Mouse (Mus musculus): ENCODE measurements at regions not wholly inside any gene's neighbourhood (a gene's known extent, or its start where the extent isn't known, plus 50 kb on each side); places are given as distances from the start of the nearest gene placed in this dataset.

- 65% methylated on average over 1 of the region's 1 CpGs for WGBS
These were observed 156.6 kb downstream of the Nuf2 start for GRCm38 (mm10) chr1:169374686-169375085.

DNA sequence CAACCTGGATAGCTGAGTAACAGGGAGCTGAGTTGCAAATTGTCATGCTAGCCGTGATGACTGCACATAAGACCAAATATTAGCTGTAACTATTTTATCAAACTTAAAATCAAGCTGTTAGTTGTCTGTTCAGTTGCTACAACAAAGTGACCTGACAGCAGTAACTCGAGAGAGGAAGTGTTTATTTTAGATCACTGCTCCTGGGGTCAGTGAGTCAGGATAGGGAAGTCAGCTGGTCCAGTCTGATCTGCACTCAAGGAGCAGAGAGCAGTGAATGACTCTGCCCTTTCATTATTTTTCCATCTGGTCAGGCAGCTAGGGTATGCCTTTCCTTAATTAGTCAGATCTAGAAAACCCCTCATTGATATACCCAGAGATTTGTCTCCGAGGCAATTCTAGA lies 162.5 kb downstream of the Nuf2 start:
- WGBS, result 34% methylated on average over 3 of the region's 3 CpGs
- no peaks in the 10 kb centered on the region for H3K9me3 ChIP-seq (replicated peaks)
- no peaks in the 10 kb centered on the region for H3K4me1 ChIP-seq
- H3K27me3 ChIP-seq, result no peaks in the 10 kb centered on the region
- no peak for ATAC-seq (ENCODE audit: insufficient number of reproducible peaks, low FRiP score, low TSS enrichment, low read depth)
- no peaks in the 10 kb centered on the region for H3K36me3 ChIP-seq
- H3K27ac ChIP-seq (replicated peaks), result no peak overlapping the region
- H3K9ac ChIP-seq, result no peak overlapping the region
- no peak overlapping the region for H3K4me3 ChIP-seq (replicated peaks)
- no peak overlapping the region for H3K4me2 ChIP-seq (replicated peaks)

More at GRCm38 (mm10) chr1:169374686-169375085, 156.6 kb downstream of the Nuf2 start:
- no peaks in the 10 kb centered on the region for H3K9me3 ChIP-seq (replicated peaks)
- no peak overlapping the region for H3K27ac ChIP-seq (replicated peaks)
- H3K4me3 ChIP-seq (replicated peaks), result no peak overlapping the region
- H3K36me3 ChIP-seq, result no peaks in the 10 kb centered on the region
- H3K9ac ChIP-seq, result no peak overlapping the region
- H3K4me1 ChIP-seq, result no peaks in the 10 kb centered on the region
- H3K4me2 ChIP-seq (replicated peaks), result no peak overlapping the region
- ATAC-seq (ENCODE audit: insufficient number of reproducible peaks, low FRiP score, low TSS enrichment, low read depth), result no peak
- no peaks in the 10 kb centered on the region for H3K27me3 ChIP-seq

- Histone ChIP-seq H3K36me3 (no peaks in the 10 kb centered on the region), H3K27me3 (no peaks in the 10 kb centered on the region), H3K4me3 (replicated peaks) (no peak overlapping the region), H3K27ac (replicated peaks) (no peak overlapping the region), H3K4me1 (no peaks in the 10 kb centered on the region), H3K4me2 (replicated peaks) (no peak overlapping the region), H3K9ac (no peak overlapping the region), H3K9me3 (replicated peaks) (no peaks in the 10 kb centered on the region)
- 68% methylated on average over 10 of the region's 10 CpGs for WGBS
- no peak for ATAC-seq (ENCODE audit: insufficient number of reproducible peaks, low FRiP score, low TSS enrichment, low read depth)
These were observed 163.3 kb downstream of the Nuf2 start for GRCm38 (mm10) chr1:169367772-169368501.

DNA sequence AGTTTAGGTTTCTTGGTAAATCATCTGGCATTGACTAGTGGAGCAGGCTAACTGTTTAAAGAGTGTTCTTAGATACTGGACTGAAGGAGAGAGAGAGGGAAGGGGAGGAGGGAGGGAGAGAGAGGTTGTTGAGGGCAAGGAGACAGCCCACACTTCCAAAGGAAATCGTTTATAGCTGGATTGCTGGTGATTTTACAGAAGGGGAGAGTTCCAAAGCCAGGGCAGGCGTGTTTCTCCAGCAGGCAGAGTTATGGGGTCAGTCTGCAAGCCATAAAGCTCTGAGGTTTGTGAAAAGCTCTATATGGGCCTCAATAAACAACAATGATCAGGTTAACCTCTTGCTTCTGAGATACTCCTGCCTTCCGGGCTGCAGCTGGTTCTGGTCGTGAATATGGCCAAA lies 163.9 kb downstream of the Nuf2 start:
- no peak overlapping the region for H3K4me3 ChIP-seq (replicated peaks)
- no peaks in the 10 kb centered on the region for H3K27me3 ChIP-seq
- no peak overlapping the region for H3K4me2 ChIP-seq (replicated peaks)
- no peaks in the 10 kb centered on the region for H3K9me3 ChIP-seq (replicated peaks)
- 50% methylated on average over 4 of the region's 4 CpGs for WGBS
- no peaks in the 10 kb centered on the region for H3K36me3 ChIP-seq
- no peak overlapping the region for H3K9ac ChIP-seq
- ATAC-seq (ENCODE audit: insufficient number of reproducible peaks, low FRiP score, low TSS enrichment, low read depth), result no peak
- no peaks in the 10 kb centered on the region for H3K4me1 ChIP-seq
- no peak overlapping the region for H3K27ac ChIP-seq (replicated peaks)

GRCm38 (mm10) chr1:169362564-169362963 lies 168.7 kb downstream of the Nuf2 start:
- ATAC-seq (ENCODE audit: insufficient number of reproducible peaks, low FRiP score, low TSS enrichment, low read depth), result no peak
- Histone ChIP-seq H3K27me3 (no peaks in the 10 kb centered on the region), H3K4me1 (0 out of 2 replicates have a peak, but pooled peaks cover 3% of the 10 kb centered on the region), H3K9ac (no peak overlapping the region), H3K27ac (replicated peaks) (no peak overlapping the region), H3K36me3 (no peaks in the 10 kb centered on the region), H3K4me3 (replicated peaks) (no peak overlapping the region), H3K9me3 (replicated peaks) (no peaks in the 10 kb centered on the region), H3K4me2 (replicated peaks) (no peak overlapping the region)
- 58% methylated on average over 4 of the region's 4 CpGs for WGBS

- no peak overlapping the region for H3K9ac ChIP-seq
- H3K27me3 ChIP-seq, result no peaks in the 10 kb centered on the region
- H3K4me2 ChIP-seq (replicated peaks), result no peak overlapping the region
- H3K36me3 ChIP-seq, result no peaks in the 10 kb centered on the region
- no peaks in the 10 kb centered on the region for H3K9me3 ChIP-seq (replicated peaks)
- 47% methylated on average over 6 of the region's 6 CpGs for WGBS
- H3K4me1 ChIP-seq, result 0 out of 2 replicates have a peak, but pooled peaks cover 4% of the 10 kb centered on the region
- no peak overlapping the region for H3K27ac ChIP-seq (replicated peaks)
- ATAC-seq (ENCODE audit: insufficient number of reproducible peaks, low FRiP score, low TSS enrichment, low read depth), result no peak; the same call in 1 of the 2 replicates
- no peak overlapping the region for H3K4me3 ChIP-seq (replicated peaks)
These were observed 173.5 kb downstream of the Nuf2 start for GRCm38 (mm10) chr1:169357652-169358241.

DNA sequence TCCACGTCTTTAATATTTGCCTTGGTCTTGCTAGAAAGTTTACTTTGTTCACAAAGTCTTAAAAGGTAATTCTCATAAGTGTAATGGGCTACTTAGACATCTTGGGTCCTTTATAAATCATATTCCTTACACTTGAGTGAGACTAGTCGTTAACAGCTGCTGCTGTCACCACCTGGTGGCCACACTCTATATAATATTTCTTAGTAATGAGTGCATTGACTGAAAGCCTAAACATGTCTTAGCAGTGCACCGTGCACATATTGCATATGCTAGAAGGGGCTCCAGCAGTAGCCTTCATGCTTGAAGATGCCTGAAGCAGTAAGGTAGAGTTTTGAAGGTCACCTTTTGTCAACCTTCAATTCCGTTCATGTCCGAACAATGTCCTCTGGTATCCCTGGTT lies 177.2 kb downstream of the Nuf2 start:
- H3K9me3 ChIP-seq (replicated peaks), result no peaks in the 10 kb centered on the region
- no peak overlapping the region for H3K27ac ChIP-seq (replicated peaks)
- no peak overlapping the region for H3K4me3 ChIP-seq (replicated peaks)
- no peak overlapping the region for H3K4me2 ChIP-seq (replicated peaks)
- H3K9ac ChIP-seq, result no peak overlapping the region
- H3K4me1 ChIP-seq, result 0 out of 2 replicates have a peak, but pooled peaks cover 4% of the 10 kb centered on the region
- 68% methylated on average over 5 of the region's 5 CpGs for WGBS
- no peaks in the 10 kb centered on the region for H3K36me3 ChIP-seq
- H3K27me3 ChIP-seq, result no peaks in the 10 kb centered on the region
- ATAC-seq (ENCODE audit: insufficient number of reproducible peaks, low FRiP score, low TSS enrichment, low read depth), result no peak

- Histone ChIP-seq H3K4me1 (no peaks in the 10 kb centered on the region), H3K9ac (no peak overlapping the region), H3K27ac (replicated peaks) (no peak overlapping the region), H3K9me3 (replicated peaks) (no peaks in the 10 kb centered on the region), H3K4me3 (replicated peaks) (no peak overlapping the region), H3K4me2 (replicated peaks) (no peak overlapping the region), H3K27me3 (no peaks in the 10 kb centered on the region), H3K36me3 (no peaks in the 10 kb centered on the region)
- 37% methylated on average over 2 of the region's 2 CpGs for WGBS
- no peak for ATAC-seq (ENCODE audit: insufficient number of reproducible peaks, low FRiP score, low TSS enrichment, low read depth)
These were observed 183.6 kb downstream of the Nuf2 start for GRCm38 (mm10) chr1:169347692-169348091.

DNA sequence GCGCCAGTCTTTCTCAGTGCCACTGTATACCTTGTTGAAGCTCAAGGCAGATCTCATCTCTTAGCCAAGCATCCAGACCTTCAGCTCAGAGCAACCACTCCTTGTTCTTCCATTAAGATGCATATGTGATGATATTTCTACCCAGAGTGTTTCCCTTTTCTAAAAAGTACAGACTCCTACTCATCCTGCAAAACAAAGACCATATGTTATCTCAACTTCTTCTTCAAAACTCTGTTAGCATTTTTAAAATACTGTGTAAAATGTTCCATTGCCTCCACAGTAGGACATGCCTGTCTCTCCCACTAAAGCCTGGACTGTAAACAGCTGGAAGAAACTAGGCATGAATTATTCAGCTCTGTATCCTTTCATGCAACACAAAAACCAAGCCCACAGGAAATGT lies 184.4 kb downstream of the Nuf2 start:
- no peaks in the 10 kb centered on the region for H3K36me3 ChIP-seq
- H3K9ac ChIP-seq, result no peak overlapping the region
- H3K4me1 ChIP-seq, result no peaks in the 10 kb centered on the region
- H3K9me3 ChIP-seq (replicated peaks), result no peaks in the 10 kb centered on the region
- H3K4me2 ChIP-seq (replicated peaks), result no peak overlapping the region
- no peak for ATAC-seq (ENCODE audit: insufficient number of reproducible peaks, low FRiP score, low TSS enrichment, low read depth)
- no peak overlapping the region for H3K27ac ChIP-seq (replicated peaks)
- H3K4me3 ChIP-seq (replicated peaks), result no peak overlapping the region
- WGBS, result 87% methylated on average over 1 of the region's 1 CpGs
- no peaks in the 10 kb centered on the region for H3K27me3 ChIP-seq

- WGBS, result 56% methylated on average over 1 of the region's 1 CpGs
- H3K36me3 ChIP-seq, result no peaks in the 10 kb centered on the region
These were observed 190.1 kb downstream of the Nuf2 start for GRCm38 (mm10) chr1:169341131-169341530.

DNA sequence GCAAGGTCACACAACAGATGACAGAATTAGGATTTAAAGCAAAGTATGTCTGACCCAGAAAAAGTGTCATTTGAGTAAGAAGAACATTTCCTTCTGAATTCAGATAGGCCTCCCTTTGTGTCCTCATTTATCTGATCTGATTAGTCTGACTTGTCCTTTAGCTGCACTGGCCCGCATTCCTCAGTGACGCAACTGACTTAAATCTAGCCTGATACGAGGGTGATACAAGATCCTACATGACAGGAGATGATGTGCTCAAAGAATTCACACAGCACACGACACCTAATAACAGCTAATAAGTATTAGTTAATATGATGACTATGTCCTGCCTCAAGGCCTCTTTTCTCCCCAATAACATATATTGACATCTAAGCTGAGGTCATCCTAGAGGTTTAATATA lies 192.8 kb downstream of the Nuf2 start:
- 40% methylated on average over 4 of the region's 4 CpGs for WGBS
- H3K27me3 ChIP-seq, result no peaks in the 10 kb centered on the region
- H3K4me1 ChIP-seq, result no peaks in the 10 kb centered on the region
- no peak overlapping the region for H3K9ac ChIP-seq
- H3K27ac ChIP-seq (replicated peaks), result no peak overlapping the region
- H3K36me3 ChIP-seq, result no peaks in the 10 kb centered on the region
- no peak overlapping the region for H3K4me3 ChIP-seq (replicated peaks)
- no peak for ATAC-seq (ENCODE audit: insufficient number of reproducible peaks, low FRiP score, low TSS enrichment, low read depth)
- H3K9me3 ChIP-seq (replicated peaks), result no peaks in the 10 kb centered on the region
- no peak overlapping the region for H3K4me2 ChIP-seq (replicated peaks)

More at GRCm38 (mm10) chr1:169341131-169341530, 190.1 kb downstream of the Nuf2 start:
- H3K4me1 ChIP-seq, result no peaks in the 10 kb centered on the region
- no peaks in the 10 kb centered on the region for H3K27me3 ChIP-seq
- no peaks in the 10 kb centered on the region for H3K9me3 ChIP-seq (replicated peaks)
- H3K9ac ChIP-seq, result no peak overlapping the region
- H3K4me2 ChIP-seq (replicated peaks), result no peak overlapping the region
- H3K27ac ChIP-seq (replicated peaks), result no peak overlapping the region
- no peak for ATAC-seq (ENCODE audit: insufficient number of reproducible peaks, low FRiP score, low TSS enrichment, low read depth)
- H3K4me3 ChIP-seq (replicated peaks), result no peak overlapping the region

DNA sequence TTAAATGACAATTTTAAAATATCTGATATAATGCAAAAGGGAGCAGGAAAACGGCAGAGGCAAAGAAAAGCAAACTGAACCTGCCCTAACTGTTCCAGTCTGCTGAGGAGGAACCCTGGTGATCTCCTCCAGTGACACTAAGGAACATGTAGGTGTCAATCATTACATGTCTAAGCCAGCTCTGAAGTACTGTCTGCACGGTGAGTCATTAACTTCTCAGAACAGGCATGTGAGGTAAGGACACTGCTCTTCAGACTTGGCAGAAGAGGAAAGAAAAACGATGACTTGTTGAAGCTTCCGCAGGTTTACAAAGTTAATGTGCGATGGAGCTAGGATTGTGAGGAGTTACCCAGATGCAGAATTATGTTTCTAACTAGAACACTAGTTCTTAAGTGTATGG lies 199.1 kb downstream of the Nuf2 start:
- H3K4me2 ChIP-seq (replicated peaks), result no peak overlapping the region
- no peak overlapping the region for H3K4me3 ChIP-seq (replicated peaks)
- no peak overlapping the region for H3K27ac ChIP-seq (replicated peaks)
- no peak for ATAC-seq (ENCODE audit: insufficient number of reproducible peaks, low FRiP score, low TSS enrichment, low read depth)
- H3K4me1 ChIP-seq, result no peaks in the 10 kb centered on the region; the same call in 1 of the 2 replicates
- H3K27me3 ChIP-seq, result no peaks in the 10 kb centered on the region
- no peaks in the 10 kb centered on the region for H3K9me3 ChIP-seq (replicated peaks)
- WGBS, result 78% methylated on average over 5 of the region's 5 CpGs
- no peaks in the 10 kb centered on the region for H3K36me3 ChIP-seq
- no peak overlapping the region for H3K9ac ChIP-seq
